Mouse (Mus musculus): ENCODE measurements at regions not wholly inside any gene's neighbourhood (a gene's known extent, or its start where the extent isn't known, plus 50 kb on each side); places are given as distances from the start of the nearest gene placed in this dataset.
A peak's percentile ranks its signal among the peaks of the same experiment; 100 is the strongest.

- DNase-seq = no peak
Observed at GRCm38 (mm10) chr2:72763454-72763853, 216.8 kb downstream of the Sp3 start.

GRCm38 (mm10) chr2:72769030-72769630 lies 211.1 kb downstream of the Sp3 start:
- peak; percentile 87 for DNase-seq

- DNase-seq = peak; percentile 27
Observed at GRCm38 (mm10) chr2:72773401-72773800, 206.8 kb downstream of the Sp3 start.

- DNase-seq = peak; percentile 35
Observed at GRCm38 (mm10) chr2:72777330-72777729, 202.9 kb downstream of the Sp3 start.

GRCm38 (mm10) chr2:72777806-72778510 lies 202.3 kb downstream of the Sp3 start:
- peak; percentile 77 for DNase-seq

- peak; percentile 67 for DNase-seq
Observed at GRCm38 (mm10) chr2:72779268-72780163, 200.7 kb downstream of the Sp3 start.

GRCm38 (mm10) chr2:72781369-72782275 lies 198.6 kb downstream of the Sp3 start:
- peak; percentile 35 for DNase-seq

- no peak for DNase-seq
Observed at GRCm38 (mm10) chr2:72782355-72782754, 197.9 kb downstream of the Sp3 start.

GRCm38 (mm10) chr2:72785365-72786043 lies 194.7 kb downstream of the Sp3 start:
- DNase-seq = peak; percentile 63

GRCm38 (mm10) chr2:72786044-72786737 lies 194.1 kb downstream of the Sp3 start:
- DNase-seq = peak; percentile 89

GRCm38 (mm10) chr2:72787616-72788015 lies 192.6 kb downstream of the Sp3 start:
- DNase-seq = peak; percentile 49

GRCm38 (mm10) chr2:72791496-72791895 lies 188.8 kb downstream of the Sp3 start:
- peak; percentile 71 for DNase-seq

GRCm38 (mm10) chr2:72793424-72793823 lies 186.8 kb downstream of the Sp3 start:
- peak; percentile 81 for DNase-seq

GRCm38 (mm10) chr2:72794501-72794900 lies 185.7 kb downstream of the Sp3 start:
- DNase-seq = peak; percentile 12

GRCm38 (mm10) chr2:72797002-72797718 lies 183.1 kb downstream of the Sp3 start:
- DNase-seq = no peak

- DNase-seq = peak; percentile 68
Observed at GRCm38 (mm10) chr2:72800696-72801095, 179.6 kb downstream of the Sp3 start.

- peak; percentile 40 for DNase-seq
Observed at GRCm38 (mm10) chr2:72813282-72813974, 166.8 kb downstream of the Sp3 start.

GRCm38 (mm10) chr2:72825251-72825650 lies 155.0 kb downstream of the Sp3 start:
- no peak for DNase-seq

- DNase-seq = peak; percentile 40
Observed at GRCm38 (mm10) chr2:72829139-72829538, 151.1 kb downstream of the Sp3 start.

- peak; percentile 27 for DNase-seq
Observed at GRCm38 (mm10) chr2:72832770-72833169, 147.5 kb downstream of the Sp3 start.
